Mouse (Mus musculus): ENCODE measurements at regions not wholly inside any gene's neighbourhood (a gene's known extent, or its start where the extent isn't known, plus 50 kb on each side); places are given as distances from the start of the nearest gene placed in this dataset.

GRCm38 (mm10) chr15:62095198-62095597 is 1172.4 kb upstream of the A1bg start:
- TF ChIP-seq CTCF (IDR thresholded peaks at IDR 0.05; ENCODE audit: low read depth, low read length) (no peak), POLR2A (IDR thresholded peaks at IDR 0.05; ENCODE audit: extremely low read depth, insufficient read depth, low read length) (no peak)
